Mouse (Mus musculus) telencephalon, adult 2 months (tissue): ENCODE measurements around the gene Foxf1.

ENCODE experiments used
- DNase-seq: peaks from one replicate; pipeline ENCODE4 v3.0.0-alpha.2; 2011; ENCODE audit warnings: low read depth, low spot score

Foxf1 gene

DNA sequence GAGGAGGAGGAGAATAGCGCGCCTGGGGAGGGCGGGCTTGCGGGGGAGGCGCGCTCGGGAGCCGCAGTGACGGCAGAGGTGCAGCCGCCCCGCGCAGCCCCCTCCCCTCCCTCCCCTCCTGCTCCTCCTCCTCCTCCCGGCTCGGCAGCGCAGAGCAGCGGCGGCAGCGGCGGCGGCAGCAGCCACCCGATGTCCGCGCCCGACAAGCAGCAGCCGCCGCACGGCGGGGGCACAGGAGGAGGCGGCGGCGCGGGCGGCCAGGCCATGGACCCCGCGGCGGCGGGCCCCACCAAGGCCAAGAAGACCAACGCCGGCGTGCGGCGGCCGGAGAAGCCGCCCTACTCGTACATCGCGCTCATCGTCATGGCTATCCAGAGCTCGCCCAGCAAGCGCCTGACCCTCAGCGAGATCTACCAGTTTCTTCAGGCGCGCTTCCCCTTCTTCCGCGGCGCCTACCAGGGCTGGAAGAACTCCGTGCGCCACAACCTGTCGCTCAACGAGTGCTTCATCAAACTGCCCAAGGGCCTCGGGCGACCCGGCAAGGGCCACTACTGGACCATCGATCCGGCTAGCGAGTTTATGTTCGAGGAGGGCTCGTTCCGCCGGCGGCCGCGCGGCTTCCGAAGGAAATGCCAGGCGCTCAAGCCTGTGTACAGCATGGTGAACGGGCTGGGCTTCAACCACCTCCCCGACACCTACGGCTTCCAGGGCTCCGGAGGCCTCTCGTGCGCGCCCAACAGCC is at the start of gene Foxf1:
TSS of gene Foxf1 (plus strand) at position 177 of the 742 bp plus-strand sequence.
- no peak for DNase-seq

DNA sequence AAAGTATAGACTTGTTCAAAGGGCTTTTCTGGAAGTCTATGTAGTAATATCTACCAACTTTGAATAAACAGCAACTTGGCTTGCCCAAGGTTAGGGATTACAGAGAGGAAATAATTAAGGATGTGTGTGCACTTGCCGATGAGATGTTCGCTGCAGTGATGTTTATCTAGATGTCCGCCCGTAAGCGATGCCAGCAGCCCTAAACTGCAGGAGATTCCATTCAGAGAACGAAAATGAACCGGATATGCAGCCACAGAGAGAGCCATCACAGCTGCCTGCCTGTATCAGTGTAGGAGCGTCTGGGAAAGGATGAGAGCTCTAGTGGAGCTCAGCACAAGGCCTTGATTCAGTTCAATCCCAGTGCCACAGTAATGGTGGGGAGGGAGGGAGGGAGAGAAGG is 48.6 kb upstream of the Foxf1 start:
- DNase-seq = no peak

DNA sequence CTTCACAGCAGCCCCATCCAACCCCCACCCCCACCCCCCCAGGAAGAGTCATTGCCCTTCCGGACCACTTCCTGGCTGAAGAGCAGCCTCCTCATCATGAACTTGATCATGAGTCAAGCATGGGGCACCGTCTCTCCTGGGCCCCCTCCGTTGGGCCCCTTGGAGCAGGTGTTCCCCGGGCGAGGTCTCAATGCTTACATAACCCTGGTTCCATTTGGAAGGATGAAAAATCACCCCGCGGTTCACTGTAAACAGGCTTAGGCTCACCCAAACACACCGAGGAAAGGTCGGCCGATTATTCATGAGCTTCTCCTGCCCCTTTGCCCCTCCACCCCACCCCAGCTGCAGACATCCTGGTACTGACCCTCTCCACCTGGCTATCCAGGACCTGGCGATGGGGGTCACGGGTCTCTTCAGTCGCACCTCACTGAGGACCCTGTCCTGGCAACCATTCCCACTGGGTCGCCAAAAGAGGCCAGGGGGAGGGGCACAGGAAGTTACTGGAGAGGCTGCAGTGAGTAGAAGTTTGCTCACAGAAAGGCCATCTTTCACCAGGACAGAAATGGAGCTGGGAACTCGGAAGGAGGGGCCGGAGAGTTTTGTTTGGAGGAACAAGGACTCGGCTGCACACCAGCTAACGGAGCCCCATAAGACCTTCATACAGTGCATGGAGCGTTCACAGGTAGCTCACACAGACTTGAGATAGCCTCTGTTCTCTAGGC is 40.3 kb upstream of the Foxf1 start:
- no peak for DNase-seq

DNA sequence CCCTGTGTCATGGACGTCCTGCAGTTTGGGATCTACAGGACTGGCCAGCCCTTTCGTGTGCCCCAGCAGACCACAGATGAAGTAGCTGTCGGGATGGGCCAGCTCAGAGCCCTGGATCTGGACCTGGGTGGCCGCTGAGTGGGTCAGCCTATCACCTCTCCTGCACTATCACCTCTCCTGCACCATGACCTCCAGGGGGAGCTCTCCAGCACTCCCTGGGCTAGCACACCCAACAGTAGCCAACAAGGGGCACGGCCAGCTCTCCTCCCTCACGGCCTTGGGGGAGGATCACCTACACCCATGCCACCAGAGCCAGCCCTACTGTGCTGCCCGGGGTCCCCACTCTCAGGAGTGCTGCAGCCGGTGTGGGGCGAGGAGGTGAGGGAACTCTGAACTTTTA is 36.7 kb upstream of the Foxf1 start:
- no peak for DNase-seq

DNA sequence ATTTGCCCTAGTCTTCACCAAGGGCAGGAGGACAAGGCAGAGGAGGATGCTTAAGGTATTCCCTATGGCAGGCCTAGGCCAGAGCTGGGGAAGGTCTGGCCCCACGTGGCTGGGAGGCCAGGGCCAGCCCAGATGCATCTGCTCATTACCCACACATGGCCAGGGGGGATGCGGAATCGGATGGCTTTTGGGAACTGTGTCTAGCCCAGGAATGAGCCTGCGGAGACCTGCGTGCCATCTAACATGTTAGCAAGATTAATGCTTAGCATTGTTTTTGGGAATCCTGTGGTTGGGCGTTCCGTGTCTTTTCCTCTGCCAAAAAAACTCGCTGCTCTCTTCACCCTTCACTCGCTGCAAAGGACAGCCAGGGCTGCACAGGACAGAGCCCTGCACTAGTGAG is 26.1 kb upstream of the Foxf1 start:
- DNase-seq = no peak

DNA sequence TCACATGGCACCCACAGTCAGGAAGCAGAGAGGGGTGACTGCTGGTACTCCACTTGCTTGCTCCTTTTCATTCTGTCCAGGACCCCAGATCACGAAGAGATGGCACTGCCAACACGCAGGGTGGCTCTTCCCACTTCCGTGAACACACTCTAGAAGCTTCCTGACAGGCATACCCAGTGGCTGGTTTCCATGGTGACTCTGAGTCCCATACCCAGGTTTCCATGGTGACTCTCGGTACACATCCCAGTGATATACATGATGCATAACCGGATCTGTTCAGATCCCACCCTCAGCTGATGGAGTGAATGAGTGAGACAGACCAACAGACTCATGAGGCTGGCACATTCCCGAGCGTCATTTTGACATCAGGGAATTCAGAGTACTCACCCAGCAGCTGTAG is 25.1 kb upstream of the Foxf1 start:
- peak; percentile 45 for DNase-seq

DNA sequence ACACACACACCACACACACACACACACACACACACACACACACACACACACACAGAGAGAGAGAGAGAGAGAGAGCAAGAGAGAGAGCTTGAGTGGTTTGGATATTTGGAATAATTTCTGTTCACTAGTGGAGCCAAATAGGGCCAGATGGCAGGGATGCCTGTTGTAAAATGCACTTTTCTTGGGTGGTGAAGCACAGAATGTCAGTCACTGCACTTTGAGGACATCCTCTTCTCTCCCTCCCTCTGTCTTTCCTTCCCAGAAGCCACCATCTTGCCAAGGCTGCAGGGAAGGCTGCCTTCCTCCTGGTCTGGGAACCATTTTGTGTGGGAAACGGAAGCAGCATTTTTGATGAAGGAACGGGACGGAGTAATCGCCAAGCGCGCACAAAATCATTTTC is 21.7 kb upstream of the Foxf1 start:
- DNase-seq = no peak

DNA sequence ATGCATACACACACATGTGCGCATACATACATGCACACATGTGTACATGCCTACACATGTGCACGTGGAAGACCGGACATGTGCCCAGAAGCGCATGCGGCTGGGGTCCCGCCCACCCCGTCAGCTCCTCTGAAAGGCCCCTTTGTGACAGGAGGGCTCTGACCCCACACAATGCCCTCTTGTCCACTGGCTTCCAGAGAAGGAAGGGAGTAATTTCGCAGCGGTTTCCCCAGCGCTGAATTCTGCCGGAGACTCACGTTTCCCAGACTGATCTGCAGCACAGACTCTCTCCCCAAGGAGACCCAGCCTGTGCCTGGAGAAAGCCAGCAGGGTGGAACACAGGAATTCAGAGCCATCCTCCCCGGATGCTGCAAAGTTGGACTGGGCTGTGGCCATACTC is 20.5 kb upstream of the Foxf1 start:
- DNase-seq = no peak

DNA sequence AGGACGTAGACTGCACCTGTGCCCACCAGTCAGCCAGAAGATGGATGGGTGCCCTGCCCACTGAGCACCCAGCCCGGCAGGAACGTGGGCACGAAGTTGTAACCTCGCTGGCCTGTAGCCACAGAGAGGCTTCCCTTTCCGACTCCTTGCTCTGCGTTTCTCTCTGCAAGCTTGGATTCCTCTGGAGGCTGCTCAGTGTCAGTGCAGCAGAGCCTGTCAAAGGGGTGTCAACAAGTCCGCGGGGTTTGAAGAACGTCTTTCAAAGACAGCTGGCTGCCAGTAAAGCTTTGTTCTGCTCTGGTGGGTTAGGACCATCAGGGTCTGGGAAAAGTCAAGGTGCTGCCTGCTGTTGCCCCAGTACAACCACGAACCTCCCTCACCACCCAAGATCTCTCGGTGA is 12.7 kb upstream of the Foxf1 start:
- no peak for DNase-seq

DNA sequence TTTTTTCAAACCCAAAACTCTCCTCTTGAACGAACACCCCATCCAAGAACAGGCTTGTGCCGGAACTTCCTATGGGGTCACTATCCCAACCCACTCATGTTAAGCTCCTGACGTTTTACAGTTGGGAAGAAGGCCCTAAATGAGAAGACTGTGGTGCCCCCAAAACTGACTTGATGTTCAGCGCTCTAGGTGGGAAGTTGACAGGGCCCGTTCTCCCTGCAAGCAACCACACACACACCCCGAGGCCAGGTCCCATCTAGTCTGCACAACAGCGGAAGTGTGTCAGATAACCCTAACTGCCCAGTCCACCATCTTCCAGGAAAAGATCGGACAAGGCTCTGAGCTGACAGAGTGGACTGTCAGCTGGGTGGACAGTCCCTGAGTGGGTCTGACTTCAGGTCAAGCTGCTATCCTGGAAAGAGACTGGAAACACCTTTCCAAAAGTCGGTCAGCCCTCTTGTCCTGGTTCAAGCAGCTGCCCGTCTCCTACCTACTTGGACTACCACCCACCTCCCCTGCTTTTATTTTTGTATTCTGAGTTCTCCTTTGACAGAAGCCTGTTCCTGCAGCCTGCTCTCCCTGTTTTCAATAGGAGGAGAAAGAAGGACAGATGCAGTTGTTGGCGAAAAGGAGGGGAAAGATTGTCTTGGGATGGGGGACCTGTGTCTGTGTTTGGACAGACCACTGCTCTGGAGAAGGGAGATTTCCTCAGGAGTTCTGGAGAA is 11.6 kb upstream of the Foxf1 start:
- no peak for DNase-seq

DNA sequence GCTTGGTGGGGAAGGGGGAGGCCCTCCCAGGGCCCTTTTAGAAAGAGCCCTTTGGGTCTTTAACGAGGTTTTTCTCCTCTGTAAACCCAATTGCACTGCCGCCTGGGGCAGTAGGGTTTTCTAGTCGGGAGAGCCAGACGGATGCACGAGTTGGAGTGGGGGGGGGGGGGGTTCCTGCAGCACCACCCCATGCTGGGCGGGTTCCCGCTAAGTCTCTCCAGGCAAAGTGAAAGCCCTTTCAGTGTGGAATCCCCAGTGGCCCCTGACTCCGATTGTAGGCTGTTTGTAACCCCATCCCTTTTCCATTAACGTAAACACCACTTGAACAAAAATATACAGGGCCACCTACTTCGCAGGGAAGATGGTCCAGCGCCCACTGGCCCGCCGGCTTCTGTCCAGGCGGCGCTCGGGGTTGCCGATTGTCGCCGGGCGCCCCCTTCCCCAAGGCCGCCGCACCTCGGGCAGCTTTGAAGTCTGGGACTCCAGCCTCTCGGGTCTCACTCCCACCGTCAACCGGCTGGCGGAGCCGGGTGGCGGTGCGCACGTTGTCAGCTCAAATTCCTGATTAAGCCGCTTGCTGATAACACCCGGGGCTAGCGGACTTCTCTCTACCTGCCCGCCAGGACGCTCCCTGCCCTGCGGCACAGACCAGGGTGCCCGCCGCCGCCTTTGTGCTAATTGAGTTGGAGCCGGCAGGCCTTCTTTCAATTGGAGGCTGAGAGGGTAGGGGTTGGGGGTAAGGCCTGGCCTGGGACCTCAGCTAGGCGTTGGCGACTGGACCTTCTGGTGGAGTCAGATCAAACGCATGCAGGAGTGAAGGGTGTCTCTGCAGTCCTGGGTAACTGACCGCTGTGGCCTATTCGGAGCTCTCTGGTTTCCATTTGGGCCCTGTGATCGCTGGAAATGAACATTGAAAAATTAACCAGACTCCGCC is 10.7 kb upstream of the Foxf1 start:
- no peak for DNase-seq

DNA sequence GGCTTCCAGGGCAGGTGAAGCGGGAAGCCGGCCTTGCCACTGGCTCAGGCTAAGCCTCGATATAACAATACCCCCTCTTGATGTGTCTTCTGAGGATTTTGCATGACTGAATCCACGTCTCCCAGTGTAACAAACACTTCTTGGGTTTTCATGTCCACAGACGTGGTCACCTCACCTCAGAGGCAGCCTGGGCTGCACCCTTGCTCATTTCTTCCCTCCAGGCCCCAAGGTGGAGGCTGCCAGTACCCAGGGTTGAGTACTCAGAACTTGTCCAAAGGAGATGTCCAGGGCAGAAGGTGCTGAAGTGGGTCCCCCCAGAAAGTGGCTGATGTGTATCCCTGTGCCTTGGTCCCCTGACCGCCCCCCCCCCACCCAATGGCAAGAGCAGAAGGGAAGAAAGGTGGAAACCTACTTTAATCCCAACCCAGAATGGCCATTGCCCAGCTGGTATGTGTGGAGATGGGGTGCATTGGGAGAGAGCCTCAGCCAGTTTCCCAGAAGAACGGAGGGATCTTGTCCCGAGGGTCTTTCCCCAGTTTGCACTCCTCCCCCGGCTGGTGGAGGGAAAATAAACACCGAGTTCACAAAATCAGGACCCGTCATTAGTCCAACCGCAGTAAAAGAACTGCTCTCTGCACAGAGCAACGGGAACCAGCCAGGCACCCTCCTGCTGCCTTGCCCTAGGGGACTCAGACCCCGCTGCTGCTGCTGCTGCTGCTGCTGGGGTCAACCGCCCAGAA is 9.9 kb upstream of the Foxf1 start:
- no peak for DNase-seq

DNA sequence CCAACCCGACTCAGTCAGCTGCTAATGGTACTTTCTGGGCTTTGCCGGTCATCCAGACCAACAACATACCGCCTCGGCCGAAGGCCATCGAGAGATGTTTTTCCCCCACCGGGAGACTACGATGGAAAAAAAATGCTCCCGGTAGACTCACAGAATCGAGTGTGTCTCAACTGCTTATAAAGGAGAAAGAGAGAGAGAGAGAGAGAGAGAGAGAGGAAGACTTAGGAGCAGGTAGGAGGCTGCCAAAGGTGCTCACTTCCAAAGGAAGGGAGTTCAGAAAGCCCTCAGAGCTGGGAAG is 9.4 kb upstream of the Foxf1 start:
- no peak for DNase-seq

DNA sequence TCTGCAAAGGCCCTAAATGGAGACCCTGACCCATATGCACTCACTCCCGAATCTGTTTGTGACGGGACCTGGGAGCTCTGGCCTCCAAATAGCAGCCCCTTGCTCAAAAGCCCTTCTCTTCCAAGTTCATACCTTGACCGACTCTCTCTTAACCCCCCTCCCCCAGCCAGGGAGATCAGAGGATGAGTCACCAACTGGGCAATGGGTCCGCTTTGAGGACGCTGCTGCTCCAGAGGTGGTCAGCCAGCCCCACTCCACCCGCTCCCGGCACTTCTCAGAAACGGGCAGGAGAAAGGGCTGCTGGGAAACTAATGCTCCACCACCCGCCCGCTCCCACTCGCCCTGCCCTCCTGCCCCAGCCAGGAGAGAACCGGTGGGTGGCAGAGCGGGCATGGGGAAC is 8.2 kb upstream of the Foxf1 start:
- no peak for DNase-seq

DNA sequence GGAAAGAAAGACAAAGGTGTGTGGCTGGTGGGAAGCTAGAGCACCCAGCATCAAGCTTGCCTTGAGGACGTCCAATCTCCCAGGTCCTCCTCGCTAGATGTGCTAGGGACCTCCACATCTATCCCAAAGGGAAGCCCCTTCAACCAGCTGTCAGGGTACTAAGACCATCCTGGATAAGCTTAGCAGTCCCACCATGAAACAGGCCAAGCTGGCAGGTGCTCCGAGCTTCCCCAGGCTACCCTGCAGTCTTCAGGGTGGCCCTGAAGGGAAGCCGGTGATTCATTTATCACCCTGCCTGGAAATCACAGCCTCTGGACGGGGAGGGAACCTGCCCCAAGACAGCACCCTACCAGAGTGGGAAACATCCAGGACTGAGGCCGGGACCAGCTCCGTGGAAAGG is 7.6 kb upstream of the Foxf1 start:
- no peak for DNase-seq

DNA sequence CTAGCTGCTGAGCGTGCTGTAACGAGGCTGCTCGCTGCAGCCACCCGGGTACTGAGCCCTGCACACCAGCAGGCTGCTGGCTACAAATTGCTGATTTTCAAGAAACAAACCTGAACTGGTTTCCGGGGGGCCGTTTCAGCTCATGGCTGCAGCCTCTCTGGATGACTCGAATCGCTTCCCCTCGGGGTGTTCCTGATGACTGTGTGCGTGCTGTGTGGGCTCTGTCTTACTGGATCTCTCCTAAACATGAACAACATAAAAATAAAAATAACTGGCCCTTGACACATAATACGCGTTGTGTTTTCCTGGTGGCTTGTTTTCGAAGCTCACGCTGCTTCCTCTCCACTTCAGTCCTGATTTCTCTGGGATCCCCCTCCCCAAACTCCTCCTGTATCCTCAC is 5.5 kb upstream of the Foxf1 start:
- no peak for DNase-seq

DNA sequence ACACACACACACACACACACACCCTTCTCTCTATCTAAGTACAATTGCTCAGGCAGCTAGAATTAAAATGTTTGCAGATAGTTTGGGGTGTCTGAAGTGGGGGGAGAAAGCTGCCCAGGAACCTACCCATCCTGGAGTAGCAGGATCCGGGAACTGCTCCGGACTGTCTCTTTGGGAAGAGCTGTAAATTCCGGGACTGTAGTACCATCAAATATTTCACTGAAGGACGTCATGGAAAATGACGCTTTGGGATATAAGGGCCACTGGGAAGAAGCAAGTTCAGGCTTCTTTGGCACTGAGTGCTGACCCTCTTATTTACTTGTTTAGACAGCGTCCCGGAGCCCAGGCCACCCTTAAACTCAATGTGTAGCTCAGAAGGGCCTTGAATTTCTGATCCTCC is 5.0 kb upstream of the Foxf1 start:
- DNase-seq = no peak

DNA sequence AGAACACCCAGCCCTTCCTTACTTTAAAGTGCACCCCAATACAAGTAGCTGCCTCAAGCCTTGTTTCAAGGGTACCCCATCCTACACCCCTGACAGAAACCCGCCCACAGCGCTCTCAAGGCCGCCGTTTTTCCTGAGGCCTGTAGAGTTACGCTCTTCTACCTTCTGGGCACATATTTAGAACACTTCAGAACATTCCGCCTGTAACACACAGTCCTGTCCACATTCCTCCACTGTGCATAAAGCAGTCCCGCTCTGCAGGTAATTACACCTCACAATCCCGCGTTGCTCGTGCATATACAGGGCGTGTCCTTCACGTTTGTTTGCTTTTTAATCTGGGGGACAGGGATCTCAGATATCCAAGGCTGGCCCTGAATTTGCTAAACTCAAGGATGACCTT is 4.2 kb upstream of the Foxf1 start:
- DNase-seq = no peak

DNA sequence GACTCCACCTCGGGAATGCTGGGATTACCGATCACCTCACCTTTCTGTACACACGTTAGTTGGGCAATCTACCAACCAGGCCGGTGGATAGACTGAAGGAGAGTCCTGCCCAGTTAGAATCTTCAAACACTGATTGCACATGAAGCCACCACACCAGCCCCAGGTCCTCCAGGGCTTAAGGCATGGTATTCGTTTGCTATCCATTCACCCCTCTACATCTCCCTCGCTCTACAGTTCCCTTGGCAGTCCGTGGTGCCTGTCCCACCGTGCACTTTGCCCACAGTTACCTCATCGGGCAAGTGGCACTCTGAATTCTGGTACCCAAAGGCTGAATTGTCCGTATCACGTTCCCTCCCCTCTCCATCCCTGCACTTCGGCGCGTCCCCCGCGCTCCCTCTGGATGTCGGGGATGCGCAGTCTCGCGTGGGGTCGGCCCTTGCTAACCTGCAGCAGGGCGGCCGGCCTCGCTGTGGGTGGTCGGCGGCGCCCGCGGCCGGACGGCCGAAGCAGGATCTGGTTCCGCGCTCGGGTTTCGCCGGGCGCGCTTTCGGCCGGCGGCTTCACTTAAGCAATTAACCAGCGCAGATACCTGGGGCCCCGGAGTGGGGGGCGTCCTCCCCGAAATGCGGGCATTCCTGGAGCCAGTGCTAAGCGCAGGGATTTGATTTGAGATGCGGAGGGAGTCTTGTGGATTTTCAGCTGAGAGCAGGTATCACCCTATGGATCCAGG is 3.7 kb upstream of the Foxf1 start:
- DNase-seq = no peak

DNA sequence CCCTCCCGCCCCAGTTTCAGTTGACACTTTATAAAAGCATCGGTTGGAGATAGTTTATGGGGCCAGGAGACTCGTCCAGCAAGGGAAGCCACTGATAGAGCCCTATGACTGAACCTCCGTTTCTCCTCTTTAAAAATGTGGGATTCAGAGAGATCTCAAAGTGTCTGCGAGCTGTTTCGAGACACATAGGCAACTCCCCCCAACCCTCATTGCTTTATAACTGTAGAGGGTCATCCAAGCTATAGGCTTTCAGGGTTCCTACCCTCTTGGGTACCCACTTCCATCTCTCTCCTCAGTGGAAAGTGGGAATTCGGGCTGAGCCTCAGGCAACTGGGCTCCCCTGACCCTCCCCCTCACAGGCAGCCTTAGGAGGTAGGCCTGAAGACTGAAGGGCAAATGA is 2.8 kb upstream of the Foxf1 start:
- DNase-seq = no peak
